Mouse (Mus musculus): ENCODE data around the gene Lysmd4.

Gene Lysmd4

GRCm38 (mm10) chr7:67222220-67222862 is at the start of gene Lysmd4:
TSS of gene Lysmd4 (plus strand) at chr7:67222544.
- peak; percentile 78 for DNase-seq (ENCODE audit: extremely low read depth, low read depth)

- no peak for DNase-seq (ENCODE audit: extremely low read depth, low read depth)
These were observed 48.7 kb upstream of the Lysmd4 start for GRCm38 (mm10) chr7:67173522-67174195.

- DNase-seq (ENCODE audit: extremely low read depth, low read depth) = no peak
These were observed 38.6 kb upstream of the Lysmd4 start for GRCm38 (mm10) chr7:67183786-67184185.

- DNase-seq (ENCODE audit: extremely low read depth, low read depth) = no peak
These were observed 22.9 kb upstream of the Lysmd4 start for GRCm38 (mm10) chr7:67199412-67199811.

- DNase-seq (ENCODE audit: extremely low read depth, low read depth) = no peak
These were observed 18.7 kb upstream of the Lysmd4 start for GRCm38 (mm10) chr7:67203625-67204024.

GRCm38 (mm10) chr7:67205734-67206425 is 16.5 kb upstream of the Lysmd4 start:
- no peak for DNase-seq (ENCODE audit: extremely low read depth, low read depth)

GRCm38 (mm10) chr7:67206496-67206895 is 15.8 kb upstream of the Lysmd4 start:
- no peak for DNase-seq (ENCODE audit: extremely low read depth, low read depth)

- no peak for DNase-seq (ENCODE audit: extremely low read depth, low read depth)
These were observed 14.6 kb upstream of the Lysmd4 start for GRCm38 (mm10) chr7:67207701-67208100.

- no peak for DNase-seq (ENCODE audit: extremely low read depth, low read depth)
These were observed 14.0 kb upstream of the Lysmd4 start for GRCm38 (mm10) chr7:67208317-67208716.

GRCm38 (mm10) chr7:67210004-67210833 is 12.1 kb upstream of the Lysmd4 start:
- DNase-seq (ENCODE audit: extremely low read depth, low read depth) = peak; percentile 70

- no peak for DNase-seq (ENCODE audit: extremely low read depth, low read depth)
These were observed 11.0 kb upstream of the Lysmd4 start for GRCm38 (mm10) chr7:67211341-67211740.

- no peak for DNase-seq (ENCODE audit: extremely low read depth, low read depth)
These were observed 10.4 kb upstream of the Lysmd4 start for GRCm38 (mm10) chr7:67211971-67212370.

GRCm38 (mm10) chr7:67213589-67213988 is 8.8 kb upstream of the Lysmd4 start:
- DNase-seq (ENCODE audit: extremely low read depth, low read depth) = no peak

GRCm38 (mm10) chr7:67216351-67216750 is 6.0 kb upstream of the Lysmd4 start:
- DNase-seq (ENCODE audit: extremely low read depth, low read depth) = no peak

- DNase-seq (ENCODE audit: extremely low read depth, low read depth) = peak; percentile 43
These were observed 5.3 kb upstream of the Lysmd4 start for GRCm38 (mm10) chr7:67217025-67217424.

GRCm38 (mm10) chr7:67225943-67226625 is 3.7 kb downstream of the Lysmd4 start:
- no peak for DNase-seq (ENCODE audit: extremely low read depth, low read depth)

- DNase-seq (ENCODE audit: extremely low read depth, low read depth) = no peak
These were observed 5.2 kb downstream of the Lysmd4 start for GRCm38 (mm10) chr7:67227538-67227937.

GRCm38 (mm10) chr7:67228390-67228789 is 6.0 kb downstream of the Lysmd4 start:
- DNase-seq (ENCODE audit: extremely low read depth, low read depth) = no peak

GRCm38 (mm10) chr7:67228891-67229602 is 6.7 kb downstream of the Lysmd4 start:
- no peak for DNase-seq (ENCODE audit: extremely low read depth, low read depth)

- DNase-seq (ENCODE audit: extremely low read depth, low read depth) = no peak
These were observed 7.4 kb downstream of the Lysmd4 start for GRCm38 (mm10) chr7:67229701-67230100.
